In genomic region chr1:182520091-182520937, GRCm38 (mm10) we compare ENCODE assay signal across 9 mouse cellular contexts. TPM values are rescaled to one million over a fixed set of nuclear protein-coding genes. Genes with fewer than 3 reads are reported as not detected.
DNase-seq lines count a peak whose midpoint lies in the region; ATAC-seq and TF ChIP-seq lines count a peak whose summit lies in the region.
"Had no signal": no experiment of that assay in that cellular context is flagged by ENCODE, and none has a peak within 500 bp of the region (broad histone marks: within the 10 kb centered on the region; RNA-seq: fewer than 3 reads in every experiment).

No protein-coding gene starts in this region.

- H3K9ac ChIP-seq in CH12.LX (ENCODE audit: insufficient read depth, low read depth): peak overlapping the region; percentile 64
- no peak overlapping the region; the same call in 1 of the 2 replicates for H3K9ac ChIP-seq in kidney, embryonic 14.5 days (ENCODE audit: low read depth, low read length)
- no peak overlapping the region for H3K9ac ChIP-seq in stomach, embryonic 14.5 days (replicated peaks; ENCODE audit: low read depth, low read length)
- H3K9ac ChIP-seq: hindbrain, embryonic 15.5 days had no signal

- peaks cover 2% of the 10 kb centered on the region for H3K27me3 ChIP-seq in CH12.LX (replicated peaks)
- H3K27me3 ChIP-seq in kidney, embryonic 14.5 days (ENCODE audit: control insufficient read depth, insufficient read depth, low read length): no peaks in the 10 kb centered on the region
- no peaks in the 10 kb centered on the region for H3K27me3 ChIP-seq in stomach, embryonic 14.5 days (ENCODE audit: control insufficient read depth, insufficient read depth, low read length)
- H3K27me3 ChIP-seq: hindbrain, embryonic 15.5 days had no signal

- TF ChIP-seq RAD21 in CH12.LX (IDR thresholded peaks at IDR 0.05; ENCODE audit: low read depth, low read length): no peak

- TF ChIP-seq POLR2A in CH12.LX (IDR thresholded peaks at IDR 0.05; ENCODE audit: low read depth, low read length): peak; percentile 75

- H3K4me3 ChIP-seq in CH12.LX (replicated peaks in 1 of 3; ENCODE audit: low read depth in 2 of 3, low read length in 2 of 3, poor library complexity in 1 of 3): peak overlapping the region in 1 of 3 experiments; percentile 27
- no peak overlapping the region for H3K4me3 ChIP-seq in kidney, embryonic 14.5 days (ENCODE audit: low read length)
- H3K4me3 ChIP-seq in stomach, embryonic 14.5 days (ENCODE audit: low read depth, low read length): no peak overlapping the region
- H3K4me3 ChIP-seq: hindbrain, embryonic 15.5 days had no signal

- peak overlapping the region; percentile 69 for H3K4me2 ChIP-seq in CH12.LX (ENCODE audit: insufficient read depth, low read depth, poor library complexity, severe bottlenecking)
- H3K4me2 ChIP-seq in kidney, embryonic 14.5 days (replicated peaks; ENCODE audit: low read depth, low read length): peak overlapping the region; percentile 23
- peak overlapping the region; percentile 13; the same call in 1 of the 2 replicates for H3K4me2 ChIP-seq in stomach, embryonic 14.5 days (replicated peaks; ENCODE audit: low read depth, low read length)
- H3K4me2 ChIP-seq: hindbrain, embryonic 15.5 days had no signal

- TF ChIP-seq EP300 in CH12.LX (IDR thresholded peaks at IDR 0.05; ENCODE audit: low read length): peak; percentile 55; the same call in 1 of the 2 replicates

- TF ChIP-seq CTCF in CH12.LX (conservative IDR thresholded peaks at IDR 0.05 in 1 of 2, IDR thresholded peaks at IDR 0.05 in 1 of 2; ENCODE audit: low read depth in 2 of 2, low read length in 2 of 2): no peak

- in situ Hi-C loops in CH12.LX (cut with MboI; ENCODE audit: low pct_ligation_motif_present, low pct_unique_long_range_greater_than_20kb, low sequenced_read_pairs): loop anchor here (25.0 kb wide), 1 partner anchor 633 kb away; no protein-coding TSS in a partner anchor

- ATAC-seq in kidney, embryonic 14.5 days (ENCODE audit: low FRiP score, low TSS enrichment): peak; percentile 61
- ATAC-seq in megakaryocyte, adult 5-6 weeks (ENCODE audit: poor library complexity, severe bottlenecking): peak; percentile 66
- peak; percentile 42; the same call in 1 of the 2 replicates for ATAC-seq in stomach, embryonic 14.5 days (ENCODE audit: insufficient number of reproducible peaks, insufficient read depth, low FRiP score, low read depth)

- peak; percentile 54 for DNase-seq in CH12.LX (ENCODE audit: extremely low read depth)
- DNase-seq in adrenal gland, postnatal 14 days: peak; percentile 79
- DNase-seq in heart, adult 18-20 months: peak; percentile 82 to 89
- no peak for DNase-seq in cerebellum, adult 11 months
- DNase-seq in cerebellum, adult 11-12 months: no peak

- no peaks in the 10 kb centered on the region; the same call in 1 of the 2 replicates for H3K79me2 ChIP-seq in CH12.LX (replicated peaks; ENCODE audit: control insufficient read depth, extremely low read depth, insufficient read depth, poor library complexity, severe bottlenecking)

- H3K9me3 ChIP-seq in CH12.LX (replicated peaks; ENCODE audit: low read length): no peaks in the 10 kb centered on the region
- no peaks in the 10 kb centered on the region for H3K9me3 ChIP-seq in kidney, embryonic 14.5 days (ENCODE audit: control insufficient read depth, low read length)
- no peaks in the 10 kb centered on the region for H3K9me3 ChIP-seq in stomach, embryonic 14.5 days (ENCODE audit: control insufficient read depth, low read depth, low read length)
- H3K9me3 ChIP-seq: hindbrain, embryonic 15.5 days had no signal

- H3K4me1 ChIP-seq in CH12.LX (ENCODE audit: control insufficient read depth in 1 of 2, insufficient read depth in 2 of 2): peaks cover 4 to 36% of the 10 kb centered on the region in 2 experiments
- peaks cover 25% of the 10 kb centered on the region for H3K4me1 ChIP-seq in kidney, embryonic 14.5 days (ENCODE audit: control insufficient read depth, insufficient read depth, low read length)
- peaks cover 32% of the 10 kb centered on the region for H3K4me1 ChIP-seq in stomach, embryonic 14.5 days (ENCODE audit: control insufficient read depth, insufficient read depth, low read length)

- H3K36me3 ChIP-seq in CH12.LX (replicated peaks in 1 of 2; ENCODE audit: control insufficient read depth in 1 of 2, insufficient read depth in 1 of 2, low read length in 1 of 2): no peaks in the 10 kb centered on the region
- H3K36me3 ChIP-seq in kidney, embryonic 14.5 days (ENCODE audit: control insufficient read depth, insufficient read depth, low read length): no peaks in the 10 kb centered on the region; the same call in 1 of the 2 replicates
- H3K36me3 ChIP-seq in stomach, embryonic 14.5 days (ENCODE audit: control insufficient read depth, insufficient read depth, low read length): no peaks in the 10 kb centered on the region
- H3K36me3 ChIP-seq: hindbrain, embryonic 15.5 days had no signal

- dilution Hi-C loops in CH12.LX (cut with MboI; ENCODE audit: extremely low pct_ligation_motif_present, extremely low pct_unique_long_range_greater_than_20kb, low sequenced_read_pairs): no loop called here

- 15% methylated on average over 14 of the region's 14 CpGs for WGBS in kidney, embryonic 14.5 days
- WGBS in stomach, embryonic 14.5 days: 16% methylated on average over 14 of the region's 14 CpGs

- peak overlapping the region; percentile 34; the same call in 1 of the 2 replicates for H3K27ac ChIP-seq in CH12.LX (ENCODE audit: insufficient read depth, low read depth)
- peak overlapping the region; percentile 79 for H3K27ac ChIP-seq in kidney, embryonic 14.5 days (ENCODE audit: low read depth, low read length)
- H3K27ac ChIP-seq in stomach, embryonic 14.5 days (ENCODE audit: low read length): peak overlapping the region; percentile 83
- H3K27ac ChIP-seq: hindbrain, embryonic 15.5 days had no signal

TF ChIP-seq in CH12.LX, 34 proteins besides CTCF, POLR2A, EP300 and RAD21 (continues in another document):
- no peak for TF ChIP-seq MAFK (IDR thresholded peaks at IDR 0.05; ENCODE audit: insufficient replicate concordance, low read length)
- TF ChIP-seq USF2 (conservative IDR thresholded peaks at IDR 0.05; ENCODE audit: low read depth, low read length): 0 out of 2 replicates have a peak, but pooled peaks have one; percentile 22
- TF ChIP-seq MEF2A (IDR thresholded peaks at IDR 0.05; ENCODE audit: borderline replicate concordance, low read depth, low read length): 0 out of 2 replicates have a peak, but pooled peaks have one; percentile 43
- no peak for TF ChIP-seq TCF12 (IDR thresholded peaks at IDR 0.05; ENCODE audit: low read depth, low read length)
- peak; percentile 8; the same call in 1 of the 2 replicates for TF ChIP-seq MXI1 (IDR thresholded peaks at IDR 0.05; ENCODE audit: low read depth, low read length)
- TF ChIP-seq JUND (conservative IDR thresholded peaks at IDR 0.05; ENCODE audit: low read depth, low read length): peak; percentile 52
- TF ChIP-seq SIN3A (IDR thresholded peaks at IDR 0.05; ENCODE audit: low read length): no peak
- 0 out of 2 replicates have a peak, but pooled peaks have one; percentile 1 for TF ChIP-seq CHD2 (IDR thresholded peaks at IDR 0.05; ENCODE audit: low read length)
- TF ChIP-seq IRF4 (IDR thresholded peaks at IDR 0.05; ENCODE audit: low read depth, low read length): no peak; the same call in 1 of the 2 replicates
- TF ChIP-seq MAX (IDR thresholded peaks at IDR 0.05; ENCODE audit: low read length): no peak
- TF ChIP-seq HCFC1 (IDR thresholded peaks at IDR 0.05; ENCODE audit: low read depth, low read length): peak; percentile 51; the same call in 1 of the 2 replicates
- TF ChIP-seq ZKSCAN1 (IDR thresholded peaks at IDR 0.05; ENCODE audit: borderline replicate concordance, low read depth, low read length): no peak
- TF ChIP-seq UBTF (IDR thresholded peaks at IDR 0.05; ENCODE audit: low read depth, low read length): no peak
- no peak for TF ChIP-seq ZC3H11A (IDR thresholded peaks at IDR 0.05; ENCODE audit: low read depth, low read length)
- no peak for TF ChIP-seq ZNF384 (IDR thresholded peaks at IDR 0.05; ENCODE audit: low read depth, low read length)
- peak; percentile 89 for TF ChIP-seq ELF1 (IDR thresholded peaks at IDR 0.05; ENCODE audit: low read depth, low read length)
- TF ChIP-seq JUN (IDR thresholded peaks at IDR 0.05; ENCODE audit: insufficient read depth, low read depth, low read length): peak; percentile 6; the same call in 1 of the 2 replicates
- peak; percentile 48 for TF ChIP-seq ETS1 (conservative IDR thresholded peaks at IDR 0.05; ENCODE audit: low read depth, low read length)
- no peak for TF ChIP-seq MAZ (IDR thresholded peaks at IDR 0.05; ENCODE audit: low read depth, low read length)
- no peak for TF ChIP-seq E2F4 (IDR thresholded peaks at IDR 0.05; ENCODE audit: insufficient replicate concordance, low read depth, low read length)
- TF ChIP-seq BHLHE40 (IDR thresholded peaks at IDR 0.05; ENCODE audit: low read depth, low read length): 0 out of 2 replicates have a peak, but pooled peaks have one; percentile 31
- TF ChIP-seq ZMIZ1 (IDR thresholded peaks at IDR 0.05; ENCODE audit: low read depth, low read length): 0 out of 2 replicates have a peak, but pooled peaks have one; percentile 42
- no peak for TF ChIP-seq RCOR1 (conservative IDR thresholded peaks at IDR 0.05; ENCODE audit: low read depth, low read length)
- peak; percentile 43; the same call in 1 of the 2 replicates for TF ChIP-seq USF1 (IDR thresholded peaks at IDR 0.05; ENCODE audit: low read depth, low read length)

RNA-seq across cellular contexts. Expression of gene Capn2, which starts 2.9 kb away (rescaled TPM):
- 25.9 and 28.1 TPM in 2 replicates for total RNA-seq in CH12.LX (2012; rRNA removed)
- total RNA-seq in CH12.LX (2014; rRNA removed): 10.9 and 12.5 TPM in 2 replicates
- polyA plus RNA-seq in CH12.LX (2012; ENCODE audit: insufficient read length, low read depth): 14.2 and 15.0 TPM in 2 replicates
- 72.2 and 78.0 TPM in 2 replicates for total RNA-seq in adrenal gland, postnatal 14 days (2021)
- total RNA-seq in heart, adult 18-20 months (2021): 10 to 100 TPM; 67.5 to 68.4 TPM
- polyA plus RNA-seq in kidney, embryonic 14.5 days (2014; fragmentation: Nextera tagmentation; extraction: Ambion mirVana): 52.3 and 94.7 TPM in 2 replicates
- total RNA-seq in megakaryocyte, adult 5-6 weeks (2015): 108 and 122 TPM in 2 replicates
- total RNA-seq in megakaryocyte, adult 5-6 weeks (2017): 174 and 241 TPM in 2 replicates
- 89.2 and 96.4 TPM in 2 replicates for polyA plus RNA-seq in stomach, embryonic 14.5 days (2014; fragmentation: Nextera tagmentation; extraction: Ambion mirVana)

RNA-seq across cellular contexts. Expression of gene Capn8, which starts 44.5 kb away (rescaled TPM):
- total RNA-seq in CH12.LX (2012; rRNA removed): not detected in 2 replicates
- total RNA-seq in CH12.LX (2014; rRNA removed): not detected in 2 replicates
- not detected in 2 replicates for polyA plus RNA-seq in CH12.LX (2012; ENCODE audit: insufficient read length, low read depth)
- 0.15 TPM in 1 of 2 replicates, not detected in the other for total RNA-seq in adrenal gland, postnatal 14 days (2021)
- total RNA-seq in heart, adult 18-20 months (2021): not detected
- not detected in 2 replicates for polyA plus RNA-seq in kidney, embryonic 14.5 days (2014; fragmentation: Nextera tagmentation; extraction: Ambion mirVana)
- total RNA-seq in megakaryocyte, adult 5-6 weeks (2015): not detected in 2 replicates
- total RNA-seq in megakaryocyte, adult 5-6 weeks (2017): not detected in 2 replicates
- 1.1 and 1.5 TPM in 2 replicates for polyA plus RNA-seq in stomach, embryonic 14.5 days (2014; fragmentation: Nextera tagmentation; extraction: Ambion mirVana)
- polyA plus RNA-seq: hindbrain, embryonic 15.5 days had no signal

Comparison
In these comparisons a context has a peak if more than half of its experiments do, and no peak if none do; other contexts are left out.
1. DNase-seq: peak in CH12.LX (single experiment), adrenal gland, postnatal 14 days (single experiment) and heart, adult 18-20 months (2 of 2); none in cerebellum, adult 11 months (single experiment) and cerebellum, adult 11-12 months (single experiment).
2. H3K4me2 ChIP-seq: peak in every context shown above with its lines; median percentile 69 in CH12.LX; 23 in kidney, embryonic 14.5 days; 13 in stomach, embryonic 14.5 days.
3. Peak in every context shown above with its lines, with median percentiles within 50 percentile points of each other: H3K27ac ChIP-seq and ATAC-seq.